Mouse (Mus musculus) CH12.LX (cell line): ENCODE measurements around the gene Fam172a.

Experiments used
- CTCF ChIP-seq, 2 experiments: IDR thresholded peaks in 1 of 2; conservative IDR thresholded peaks in 1 of 2; 2 replicates each; pipeline ENCODE4 v1.5.1; 2011 to 2012; ENCODE audit warnings: low read depth in 2 of 2, low read length in 2 of 2, improper control_type of control experiment in 1 of 2, inconsistent platforms in 1 of 2, mild to moderate bottlenecking in 1 of 2, moderate library complexity in 1 of 2
- EP300 ChIP-seq: IDR thresholded peaks from 2 replicates; pipeline ENCODE4 v1.6.1; 2011; ENCODE audit warnings: low read length, improper control_type of control experiment
- GABPA ChIP-seq: IDR thresholded peaks from 2 replicates; pipeline ENCODE4 v1.6.1; 2012; ENCODE audit warnings: low read depth, low read length, improper control_type of control experiment, inconsistent platforms; ENCODE audit not compliant: insufficient replicate concordance
- MAFK ChIP-seq: IDR thresholded peaks from 2 replicates; pipeline ENCODE4 v1.6.1; 2011; ENCODE audit warnings: low read length, improper control_type of control experiment; ENCODE audit not compliant: insufficient replicate concordance
- MXI1 ChIP-seq: IDR thresholded peaks from 2 replicates; pipeline ENCODE4 v1.6.1; 2011; ENCODE audit warnings: mild to moderate bottlenecking, low read depth, low read length, improper control_type of control experiment
- USF1 ChIP-seq: IDR thresholded peaks from 2 replicates; pipeline ENCODE4 v1.6.1; 2014; ENCODE audit warnings: low read depth, mild to moderate bottlenecking, inconsistent platforms, low read length, improper control_type of control experiment
- USF2 ChIP-seq: conservative IDR thresholded peaks from 2 replicates; pipeline ENCODE4 v1.6.1; 2011; ENCODE audit warnings: low read depth, low read length, improper control_type of control experiment

GRCm38 (mm10) chr13:78004649-78005048, 302.8 kb downstream of the Fam172a start:
- no peak for TF ChIP-seq GABPA
- TF ChIP-seq MXI1, result no peak
- TF ChIP-seq USF2, result no peak
- TF ChIP-seq CTCF (conservative IDR thresholded peaks at IDR 0.05 in 1 of 2, IDR thresholded peaks at IDR 0.05 in 1 of 2; ENCODE audit: low read depth in 2 of 2, low read length in 2 of 2), result no peak
- no peak for TF ChIP-seq MAFK
- no peak for TF ChIP-seq USF1
- TF ChIP-seq EP300, result no peak
